In genomic region chr7:117630657-117631056, GRCm38 (mm10) we compare ENCODE assay signal across 9 mouse cellular contexts.
DNase-seq lines count a peak whose midpoint lies in the region; ATAC-seq and TF ChIP-seq lines count a peak whose summit lies in the region.
"Had no signal": no experiment of that assay in that cellular context is flagged by ENCODE, and none has a peak within 500 bp of the region (broad histone marks: within the 10 kb centered on the region; RNA-seq: fewer than 3 reads in every experiment).

No protein-coding gene starts in this region.

- no peaks in the 10 kb centered on the region for H3K9me3 ChIP-seq in heart, postnatal 0 days (replicated peaks; ENCODE audit: control insufficient read depth, low read length)
- H3K9me3 ChIP-seq in heart, embryonic 12.5 days (replicated peaks), result no peaks in the 10 kb centered on the region
- H3K9me3 ChIP-seq in midbrain, embryonic 13.5 days, result no peaks in the 10 kb centered on the region

- no peak for ATAC-seq in heart, postnatal 0 days (ENCODE audit: insufficient read depth, low read depth)
- ATAC-seq in heart, embryonic 12.5 days (ENCODE audit: insufficient number of reproducible peaks, low FRiP score), result no peak
- no peak for ATAC-seq in midbrain, embryonic 13.5 days

- no peaks in the 10 kb centered on the region for H3K27me3 ChIP-seq in heart, postnatal 0 days (ENCODE audit: control insufficient read depth, insufficient read depth, low read length)
- no peaks in the 10 kb centered on the region for H3K27me3 ChIP-seq in heart, embryonic 12.5 days (replicated peaks)
- H3K27me3 ChIP-seq in midbrain, embryonic 13.5 days, result no peaks in the 10 kb centered on the region

- H3K27ac ChIP-seq in heart, postnatal 0 days (ENCODE audit: low read depth), result no peak overlapping the region
- no peak overlapping the region for H3K27ac ChIP-seq in heart, embryonic 12.5 days (ENCODE audit: poor library complexity, severe bottlenecking)
- H3K27ac ChIP-seq in midbrain, embryonic 13.5 days, result no peak overlapping the region

- no peak overlapping the region for H3K4me2 ChIP-seq in heart, postnatal 0 days (ENCODE audit: low read depth, low read length)
- no peak overlapping the region for H3K4me2 ChIP-seq in heart, embryonic 12.5 days
- H3K4me2 ChIP-seq in midbrain, embryonic 13.5 days (replicated peaks), result no peak overlapping the region

- H3K9ac ChIP-seq in heart, postnatal 0 days (replicated peaks; ENCODE audit: low read depth, low read length), result no peak overlapping the region
- no peak overlapping the region for H3K9ac ChIP-seq in heart, embryonic 12.5 days
- H3K9ac ChIP-seq in midbrain, embryonic 13.5 days (replicated peaks), result no peak overlapping the region

- 59% methylated on average over 5 of the region's 5 CpGs for WGBS in heart, postnatal 0 days
- 64% methylated on average over 5 of the region's 5 CpGs for WGBS in heart, embryonic 12.5 days
- WGBS in midbrain, embryonic 13.5 days, result 56% methylated on average over 5 of the region's 5 CpGs

- no peaks in the 10 kb centered on the region for H3K4me1 ChIP-seq in heart, postnatal 0 days (ENCODE audit: control insufficient read depth, insufficient read depth)
- H3K4me1 ChIP-seq in heart, embryonic 12.5 days (replicated peaks), result no peaks in the 10 kb centered on the region
- H3K4me1 ChIP-seq in midbrain, embryonic 13.5 days (replicated peaks), result peaks cover 6% of the 10 kb centered on the region

- TF ChIP-seq CTCF in heart, postnatal 0 days (IDR thresholded peaks at IDR 0.05; ENCODE audit: low read depth), result peak; percentile 42

- H3K36me3 ChIP-seq in heart, postnatal 0 days (replicated peaks; ENCODE audit: control insufficient read depth, insufficient read depth, low read length), result no peaks in the 10 kb centered on the region
- H3K36me3 ChIP-seq in heart, embryonic 12.5 days, result no peaks in the 10 kb centered on the region
- no peaks in the 10 kb centered on the region for H3K36me3 ChIP-seq in midbrain, embryonic 13.5 days

- no peak overlapping the region for H3K4me3 ChIP-seq in heart, postnatal 0 days (ENCODE audit: low read depth, low read length)
- H3K4me3 ChIP-seq in heart, embryonic 12.5 days, result no peak overlapping the region
- no peak overlapping the region for H3K4me3 ChIP-seq in midbrain, embryonic 13.5 days (replicated peaks)
- H3K4me3 ChIP-seq: myocyte had no signal

- no peak for TF ChIP-seq EP300 in heart, postnatal 0 days (IDR thresholded peaks at IDR 0.05; ENCODE audit: low read depth)

- no peak for DNase-seq in heart, postnatal 0 days (ENCODE audit: low spot score)
- peak; percentile 54 for DNase-seq in testis, postnatal 10 days (ENCODE audit: low spot score)
- DNase-seq in testis, postnatal 14 days (ENCODE audit: low spot score), result no peak
- DNase-seq in induced T-regulatory cell, adult 2 months (ENCODE audit: low read depth), result peak; percentile 59
- peak; percentile 42 for DNase-seq in retina, embryonic 14.5 days (ENCODE audit: low spot score)
- DNase-seq in cerebellum, adult 11 months, result no peak

Comparison
In these comparisons a context has a peak if more than half of its experiments do, and no peak if none do; other contexts are left out.
1. DNase-seq: peak in testis, postnatal 10 days (single experiment), induced T-regulatory cell, adult 2 months (single experiment) and retina, embryonic 14.5 days (single experiment); none in heart, postnatal 0 days (single experiment), testis, postnatal 14 days (single experiment) and cerebellum, adult 11 months (single experiment).